ENCODE assay signal across 18 mouse cellular contexts in the genomic region with DNA sequence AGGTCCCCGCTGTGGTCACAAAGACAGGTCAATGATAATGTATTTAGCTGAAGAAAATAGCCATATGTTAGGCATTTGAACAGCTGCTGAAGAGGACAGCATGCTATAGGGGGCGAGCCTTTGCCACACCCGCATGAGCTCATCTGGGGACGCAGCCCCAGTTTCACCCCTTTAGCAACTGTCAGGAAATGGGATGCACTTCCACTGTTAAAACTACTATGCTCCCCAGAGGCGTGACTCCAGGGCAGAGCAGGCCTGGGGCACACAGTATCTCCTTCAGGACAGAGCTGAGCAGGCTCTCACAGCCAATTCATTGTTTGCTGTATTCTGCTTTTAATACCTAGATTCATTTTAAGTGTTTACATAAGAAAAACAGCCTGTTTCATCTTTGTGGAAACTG.
DNase-seq lines count a peak whose midpoint lies in the region; ATAC-seq and TF ChIP-seq lines count a peak whose summit lies in the region.
"Had no signal": no experiment of that assay in that cellular context is flagged by ENCODE, and none has a peak within 500 bp of the region (broad histone marks: within the 10 kb centered on the region; RNA-seq: fewer than 3 reads in every experiment).

No protein-coding gene starts in this region.

- no peaks in the 10 kb centered on the region for H3K9me3 ChIP-seq in forebrain, embryonic 16.5 days (ENCODE audit: control insufficient read depth, low read length)
- no peaks in the 10 kb centered on the region for H3K9me3 ChIP-seq in forebrain, embryonic 11.5 days (ENCODE audit: control insufficient read depth, low read length)
- no peaks in the 10 kb centered on the region for H3K9me3 ChIP-seq in intestine, embryonic 14.5 days (ENCODE audit: control insufficient read depth, low read length)
- no peaks in the 10 kb centered on the region for H3K9me3 ChIP-seq in intestine, embryonic 15.5 days
- no peaks in the 10 kb centered on the region for H3K9me3 ChIP-seq in lung, embryonic 14.5 days (ENCODE audit: low read depth, low read length)
- no peaks in the 10 kb centered on the region for H3K9me3 ChIP-seq in hindbrain, embryonic 15.5 days
- H3K9me3 ChIP-seq: heart, embryonic 15.5 days; neural tube, embryonic 12.5 days; stomach, embryonic 15.5 days had no signal

- DNase-seq in forebrain, embryonic 11.5 days (ENCODE audit: low spot score): no peak
- DNase-seq in intestine, embryonic 14.5 days (ENCODE audit: low spot score): no peak
- DNase-seq in lung, embryonic 14.5 days: peak; percentile 34
- no peak for DNase-seq in lung, adult 2 months
- no peak for DNase-seq in c-Kit-positive CD71-positive TER-119-positive erythroid progenitor cells, embryonic 14.5 days (ENCODE audit: low spot score)
- DNase-seq: adrenal gland, adult 8-10 months; B cell, adult 2 months; cerebellum, adult 11 months; cerebellum, postnatal 25 days; layer of hippocampus, postnatal 36 days; lung, adult 18-20 months; thymus, postnatal 14 days had no signal

- peaks cover 11% of the 10 kb centered on the region for H3K4me1 ChIP-seq in forebrain, embryonic 16.5 days (replicated peaks; ENCODE audit: control insufficient read depth, insufficient read depth, low read length)
- H3K4me1 ChIP-seq in forebrain, embryonic 11.5 days (replicated peaks; ENCODE audit: control insufficient read depth, insufficient read depth, low read length): no peaks in the 10 kb centered on the region
- H3K4me1 ChIP-seq in intestine, embryonic 14.5 days (replicated peaks; ENCODE audit: control insufficient read depth, insufficient read depth, low read length): peaks cover 11% of the 10 kb centered on the region
- H3K4me1 ChIP-seq in intestine, embryonic 15.5 days (replicated peaks): peaks cover 8% of the 10 kb centered on the region; the same call in 1 of the 2 replicates
- H3K4me1 ChIP-seq in lung, embryonic 14.5 days (ENCODE audit: insufficient read depth): peaks cover 13% of the 10 kb centered on the region; the same call in 1 of the 2 replicates
- H3K4me1 ChIP-seq in lung, adult 2 months (ENCODE audit: control insufficient read depth, insufficient read depth, low read length): peaks cover 9% of the 10 kb centered on the region
- peaks cover 14% of the 10 kb centered on the region for H3K4me1 ChIP-seq in hindbrain, embryonic 15.5 days (replicated peaks)

- ATAC-seq in forebrain, embryonic 16.5 days: peak; percentile 19; the same call in 1 of the 2 replicates
- ATAC-seq in forebrain, embryonic 11.5 days (replicated peaks; ENCODE audit: low FRiP score): no peak
- no peak for ATAC-seq in intestine, embryonic 14.5 days (replicated peaks; ENCODE audit: low FRiP score, low TSS enrichment, low read depth)
- no peak for ATAC-seq in intestine, embryonic 15.5 days
- ATAC-seq in lung, embryonic 14.5 days (ENCODE audit: insufficient read depth): peak; percentile 52; the same call in 1 of the 2 replicates
- ATAC-seq in hindbrain, embryonic 15.5 days (ENCODE audit: low FRiP score, low read depth): no peak

- TF ChIP-seq CTCF in lung, embryonic 14.5 days (IDR thresholded peaks at IDR 0.05; ENCODE audit: low read depth): 0 out of 2 replicates have a peak, but pooled peaks have one; percentile 6
- TF ChIP-seq CTCF in lung, adult 2 months (IDR thresholded peaks at IDR 0.05; ENCODE audit: insufficient read depth, low read length): no peak

- no peaks in the 10 kb centered on the region for H3K27me3 ChIP-seq in forebrain, embryonic 16.5 days (replicated peaks; ENCODE audit: control insufficient read depth, insufficient read depth, low read length)
- no peaks in the 10 kb centered on the region for H3K27me3 ChIP-seq in forebrain, embryonic 11.5 days (ENCODE audit: control insufficient read depth, insufficient read depth, low read length)
- H3K27me3 ChIP-seq in intestine, embryonic 14.5 days (replicated peaks; ENCODE audit: control insufficient read depth, insufficient read depth, low read length): no peaks in the 10 kb centered on the region
- no peaks in the 10 kb centered on the region for H3K27me3 ChIP-seq in intestine, embryonic 15.5 days (replicated peaks)
- H3K27me3 ChIP-seq in lung, embryonic 14.5 days (ENCODE audit: insufficient read depth, low read length): no peaks in the 10 kb centered on the region
- no peaks in the 10 kb centered on the region for H3K27me3 ChIP-seq in hindbrain, embryonic 15.5 days
- H3K27me3 ChIP-seq: heart, embryonic 15.5 days; neural tube, embryonic 12.5 days; stomach, embryonic 15.5 days had no signal

- no peak overlapping the region for H3K4me3 ChIP-seq in forebrain, embryonic 16.5 days (replicated peaks; ENCODE audit: low read length)
- H3K4me3 ChIP-seq in forebrain, embryonic 11.5 days (ENCODE audit: low read depth, low read length): no peak overlapping the region
- no peak overlapping the region for H3K4me3 ChIP-seq in intestine, embryonic 14.5 days (ENCODE audit: low read depth, low read length)
- no peak overlapping the region for H3K4me3 ChIP-seq in intestine, embryonic 15.5 days (replicated peaks)
- no peak overlapping the region for H3K4me3 ChIP-seq in lung, embryonic 14.5 days (ENCODE audit: low read depth, low read length)
- no peak overlapping the region for H3K4me3 ChIP-seq in lung, adult 2 months (replicated peaks; ENCODE audit: extremely low read depth, low read depth, low read length)
- H3K4me3 ChIP-seq in hindbrain, embryonic 15.5 days: no peak overlapping the region
- H3K4me3 ChIP-seq: heart, embryonic 15.5 days; neural tube, embryonic 12.5 days; stomach, embryonic 15.5 days had no signal

- no peak overlapping the region for H3K9ac ChIP-seq in forebrain, embryonic 16.5 days (replicated peaks; ENCODE audit: low read depth, low read length)
- H3K9ac ChIP-seq in forebrain, embryonic 11.5 days (ENCODE audit: low read length): no peak overlapping the region
- H3K9ac ChIP-seq in intestine, embryonic 14.5 days (ENCODE audit: low read length): no peak overlapping the region
- no peak overlapping the region for H3K9ac ChIP-seq in intestine, embryonic 15.5 days
- H3K9ac ChIP-seq in lung, embryonic 14.5 days: no peak overlapping the region
- no peak overlapping the region for H3K9ac ChIP-seq in hindbrain, embryonic 15.5 days
- H3K9ac ChIP-seq: heart, embryonic 15.5 days; neural tube, embryonic 12.5 days; stomach, embryonic 15.5 days had no signal

- H3K4me2 ChIP-seq in forebrain, embryonic 16.5 days (ENCODE audit: low read length): no peak overlapping the region
- no peak overlapping the region for H3K4me2 ChIP-seq in forebrain, embryonic 11.5 days (ENCODE audit: low read depth, low read length, severe bottlenecking)
- H3K4me2 ChIP-seq in intestine, embryonic 14.5 days (ENCODE audit: low read length): no peak overlapping the region
- H3K4me2 ChIP-seq in intestine, embryonic 15.5 days (replicated peaks): no peak overlapping the region
- H3K4me2 ChIP-seq in lung, embryonic 14.5 days: no peak overlapping the region
- no peak overlapping the region for H3K4me2 ChIP-seq in hindbrain, embryonic 15.5 days
- H3K4me2 ChIP-seq: heart, embryonic 15.5 days; neural tube, embryonic 12.5 days; stomach, embryonic 15.5 days had no signal

- 0 out of 2 replicates have a peak overlapping the region, but pooled peaks have one; percentile 0 for H3K27ac ChIP-seq in forebrain, embryonic 16.5 days (ENCODE audit: low read length)
- no peak overlapping the region for H3K27ac ChIP-seq in forebrain, embryonic 11.5 days (ENCODE audit: low read depth, low read length)
- 0 out of 2 replicates have a peak overlapping the region, but pooled peaks have one; percentile 47 for H3K27ac ChIP-seq in intestine, embryonic 14.5 days (ENCODE audit: low read depth)
- no peak overlapping the region for H3K27ac ChIP-seq in intestine, embryonic 15.5 days
- peak overlapping the region; percentile 63; the same call in 1 of the 2 replicates for H3K27ac ChIP-seq in lung, embryonic 14.5 days (ENCODE audit: low read depth)
- peak overlapping the region; percentile 8; the same call in 1 of the 2 replicates for H3K27ac ChIP-seq in hindbrain, embryonic 15.5 days (replicated peaks)
- H3K27ac ChIP-seq: heart, embryonic 15.5 days; neural tube, embryonic 12.5 days; stomach, embryonic 15.5 days had no signal

- TF ChIP-seq POLR2A in lung, adult 2 months (IDR thresholded peaks at IDR 0.05; ENCODE audit: borderline replicate concordance, extremely low read depth, low read depth, low read length): no peak

- no peaks in the 10 kb centered on the region for H3K36me3 ChIP-seq in forebrain, embryonic 16.5 days (ENCODE audit: control insufficient read depth, insufficient read depth)
- no peaks in the 10 kb centered on the region for H3K36me3 ChIP-seq in forebrain, embryonic 11.5 days (ENCODE audit: control insufficient read depth, insufficient read depth, low read length)
- H3K36me3 ChIP-seq in intestine, embryonic 14.5 days (ENCODE audit: control insufficient read depth, insufficient read depth, low read length): no peaks in the 10 kb centered on the region
- no peaks in the 10 kb centered on the region for H3K36me3 ChIP-seq in intestine, embryonic 15.5 days
- H3K36me3 ChIP-seq in lung, embryonic 14.5 days (ENCODE audit: insufficient read depth): no peaks in the 10 kb centered on the region
- H3K36me3 ChIP-seq in hindbrain, embryonic 15.5 days: no peaks in the 10 kb centered on the region
- H3K36me3 ChIP-seq: heart, embryonic 15.5 days; neural tube, embryonic 12.5 days; stomach, embryonic 15.5 days had no signal

- 76% methylated on average over 5 of the region's 5 CpGs for WGBS in forebrain, embryonic 16.5 days
- 88% methylated on average over 5 of the region's 5 CpGs for WGBS in forebrain, embryonic 11.5 days
- 49% methylated on average over 5 of the region's 5 CpGs for WGBS in intestine, embryonic 14.5 days
- WGBS in intestine, embryonic 15.5 days: 54% methylated on average over 5 of the region's 5 CpGs
- 43% methylated on average over 5 of the region's 5 CpGs for WGBS in lung, embryonic 14.5 days
- 57% methylated on average over 5 of the region's 5 CpGs for WGBS in lung, adult 2 months
- WGBS in hindbrain, embryonic 15.5 days: 70% methylated on average over 5 of the region's 5 CpGs

Comparison
In these comparisons a context has a peak if more than half of its experiments do, and no peak if none do; other contexts are left out.
1. ATAC-seq: peak in forebrain, embryonic 16.5 days (single experiment) and lung, embryonic 14.5 days (single experiment); none in forebrain, embryonic 11.5 days (single experiment), intestine, embryonic 14.5 days (single experiment), intestine, embryonic 15.5 days (single experiment) and hindbrain, embryonic 15.5 days (single experiment).
2. H3K27ac ChIP-seq: peak in forebrain, embryonic 16.5 days (single experiment), intestine, embryonic 14.5 days (single experiment), lung, embryonic 14.5 days (single experiment) and hindbrain, embryonic 15.5 days (single experiment); none in forebrain, embryonic 11.5 days (single experiment) and intestine, embryonic 15.5 days (single experiment).